Mouse (Mus musculus) embryonic facial prominence, embryonic 11.5 days (tissue): ENCODE measurements at regions not wholly inside any gene's neighbourhood (a gene's known extent, or its start where the extent isn't known, plus 50 kb on each side); places are given as distances from the start of the nearest gene placed in this dataset.
"Not testable (repeated sequence)": the region's sequence is repeated elsewhere in the genome, so short reads cannot be mapped to it uniquely, and the experiment has no call there.

Experiments
- ATAC-seq: fragments of 200-750 bp; cut with Nextera tagmentation; replicated peaks from 2 replicates; pipeline ENCODE4 v1.8.0; 2017; ENCODE audit warnings: low read depth; ENCODE audit not compliant: insufficient number of reproducible peaks, low FRiP score, low TSS enrichment
- DNase-seq: peaks from one replicate; pipeline ENCODE4 v3.0.0-alpha.2; 2015; ENCODE audit warnings: low spot score
- H3K27ac ChIP-seq: fragments of 300-500 bp; sonication (generic); replicated peaks from 2 replicates; pipeline ENCODE4 v1.5.1; 2014; ENCODE audit warnings: mild to moderate bottlenecking, low read depth, low read length, control low read depth
- H3K27me3 ChIP-seq: fragments of 300-500 bp; sonication (generic); 2 replicates; pipeline ENCODE4 v1.6.1; 2014; ENCODE audit warnings: mild to moderate bottlenecking, low read length, moderate library complexity, mixed read lengths; ENCODE audit not compliant: control insufficient read depth, insufficient read depth
- H3K36me3 ChIP-seq: fragments of 300-500 bp; sonication (generic); replicated peaks from 2 replicates; pipeline ENCODE4 v1.6.1; 2014; ENCODE audit warnings: low read depth, mild to moderate bottlenecking, low read length, moderate library complexity, mixed read lengths; ENCODE audit not compliant: control insufficient read depth, insufficient read depth
- H3K4me1 ChIP-seq: fragments of 300-500 bp; sonication (generic); 2 replicates; pipeline ENCODE4 v1.6.1; 2014; ENCODE audit warnings: low read length, mixed read lengths; ENCODE audit not compliant: control insufficient read depth, insufficient read depth
- H3K4me2 ChIP-seq: fragments of 300-500 bp; sonication (generic); 2 replicates; pipeline ENCODE4 v1.6.1; 2014; ENCODE audit warnings: low read depth, mild to moderate bottlenecking, control low read depth, low read length, moderate library complexity
- H3K4me3 ChIP-seq: fragments of 300-500 bp; sonication (generic); 2 replicates; pipeline ENCODE4 v1.5.1; 2014; ENCODE audit warnings: low read depth, low read length, control low read depth
- H3K9ac ChIP-seq: fragments of 300-500 bp; sonication (generic); replicated peaks from 2 replicates; pipeline ENCODE4 v1.6.1; 2014; ENCODE audit warnings: mild to moderate bottlenecking, control low read depth, low read length
- H3K9me3 ChIP-seq: fragments of 300-500 bp; sonication (generic); replicated peaks from 2 replicates; pipeline ENCODE4 v1.6.1; 2016; ENCODE audit warnings: mild to moderate bottlenecking, low read length, inconsistent platforms, mixed read lengths; ENCODE audit not compliant: control insufficient read depth
- WGBS: fragments of 180-500 bp; shearing (Covaris S2); extraction: QIAGEN DNeasy Blood & Tissue Kit; methylation state at CpG from one replicate; pipeline ENCODE4 v1.1.7; 2014; 5-methylcytosine and 5-hydroxymethylcytosine counted together

DNA sequence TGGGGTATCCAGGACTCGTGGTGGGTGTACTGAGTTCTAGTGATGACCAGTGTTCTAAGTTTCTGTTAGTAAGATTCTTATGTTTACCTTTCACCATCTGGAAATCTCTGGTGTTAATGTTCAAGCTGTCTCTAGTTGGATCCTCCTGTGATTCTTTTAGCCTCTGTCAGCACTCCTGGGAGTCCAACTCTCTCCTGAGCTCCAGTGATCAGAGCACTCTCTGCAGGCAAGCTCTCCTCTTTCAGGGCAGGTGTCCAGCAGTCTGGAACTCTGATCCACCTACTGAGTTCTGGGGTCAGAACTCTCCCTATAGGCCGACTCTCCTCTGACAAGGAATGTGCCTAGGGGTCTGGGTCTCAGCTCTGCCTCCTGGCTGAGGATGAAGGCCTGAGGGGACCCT, 272.6 kb upstream of the Tbl1xr1 start:
- H3K4me1 ChIP-seq, ATAC-seq, DNase-seq, H3K27ac ChIP-seq, H3K4me2 ChIP-seq, H3K36me3 ChIP-seq, H3K27me3 ChIP-seq, H3K4me3 ChIP-seq, H3K9me3 ChIP-seq, H3K9ac ChIP-seq: not testable (repeated sequence)
- 83% methylated on average over 2 of the region's 2 CpGs for WGBS

DNA sequence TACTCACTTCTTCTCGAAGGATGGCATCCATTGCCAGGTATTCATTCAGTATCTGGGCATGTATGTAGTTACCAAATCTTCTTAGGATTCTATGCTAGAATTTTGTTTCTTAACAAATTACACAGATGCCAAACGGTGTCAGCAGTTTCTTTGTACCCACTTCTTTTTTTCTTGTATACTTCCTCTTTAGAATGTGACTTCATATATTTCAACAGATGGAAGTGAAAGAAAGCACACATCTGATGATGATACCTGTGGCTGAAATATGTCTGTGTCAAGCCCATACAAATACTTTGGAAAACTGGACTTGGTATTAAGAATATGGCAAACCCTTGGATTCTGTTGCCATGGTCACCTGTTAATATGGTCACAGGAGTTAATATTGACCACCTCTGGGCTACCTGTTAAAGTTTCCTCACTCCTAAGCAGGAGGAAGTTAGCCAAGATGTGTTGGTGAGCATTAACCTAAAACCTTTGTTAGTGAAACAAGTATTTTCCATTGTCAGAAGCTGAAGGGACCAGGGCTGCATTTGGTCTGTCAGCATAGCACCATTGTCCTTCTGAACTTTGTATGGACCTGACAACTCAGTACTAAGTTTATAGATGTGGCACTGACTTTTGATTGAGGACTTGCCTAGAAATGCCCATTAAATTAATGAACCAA, 269.8 kb upstream of the Tbl1xr1 start:
- H3K4me3 ChIP-seq = no peak overlapping the region
- H3K27me3 ChIP-seq = no peaks in the 10 kb centered on the region
- no peaks in the 10 kb centered on the region for H3K4me1 ChIP-seq
- no peak overlapping the region for H3K4me2 ChIP-seq
- WGBS = 93% methylated on average over 2 of the region's 2 CpGs
- ATAC-seq (no peak), DNase-seq (no peak)
- H3K9me3 ChIP-seq = no peaks in the 10 kb centered on the region
- H3K27ac ChIP-seq = no peak overlapping the region
- H3K9ac ChIP-seq = no peak overlapping the region
- no peaks in the 10 kb centered on the region for H3K36me3 ChIP-seq

DNA sequence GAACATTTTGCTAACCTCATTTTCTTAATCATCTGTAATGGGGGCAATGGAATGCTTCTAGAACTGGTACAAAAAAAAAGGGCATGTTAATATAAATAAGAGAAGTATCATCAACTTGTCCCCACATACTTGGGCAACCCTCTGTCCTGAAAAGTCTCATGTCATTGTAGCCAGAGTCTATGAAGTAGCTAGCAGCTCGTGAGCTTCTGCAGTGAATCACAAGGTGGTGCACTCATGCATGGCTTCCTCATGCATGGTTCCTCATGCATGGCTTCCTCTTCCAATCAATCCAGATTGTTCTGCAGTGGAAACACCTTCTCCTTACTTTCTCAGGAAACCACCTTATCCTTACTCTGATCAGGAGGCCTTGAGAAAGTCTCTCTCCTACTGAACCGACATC, 267.9 kb upstream of the Tbl1xr1 start:
- Histone ChIP-seq H3K27me3 (no peaks in the 10 kb centered on the region), H3K4me1 (no peaks in the 10 kb centered on the region), H3K4me2 (no peak overlapping the region), H3K9ac (no peak overlapping the region), H3K36me3 (no peaks in the 10 kb centered on the region), H3K27ac (no peak overlapping the region), H3K4me3 (no peak overlapping the region), H3K9me3 (no peaks in the 10 kb centered on the region)
- 54% methylated on average over 2 of the region's 2 CpGs for WGBS
- ATAC-seq (no peak), DNase-seq (no peak)

DNA sequence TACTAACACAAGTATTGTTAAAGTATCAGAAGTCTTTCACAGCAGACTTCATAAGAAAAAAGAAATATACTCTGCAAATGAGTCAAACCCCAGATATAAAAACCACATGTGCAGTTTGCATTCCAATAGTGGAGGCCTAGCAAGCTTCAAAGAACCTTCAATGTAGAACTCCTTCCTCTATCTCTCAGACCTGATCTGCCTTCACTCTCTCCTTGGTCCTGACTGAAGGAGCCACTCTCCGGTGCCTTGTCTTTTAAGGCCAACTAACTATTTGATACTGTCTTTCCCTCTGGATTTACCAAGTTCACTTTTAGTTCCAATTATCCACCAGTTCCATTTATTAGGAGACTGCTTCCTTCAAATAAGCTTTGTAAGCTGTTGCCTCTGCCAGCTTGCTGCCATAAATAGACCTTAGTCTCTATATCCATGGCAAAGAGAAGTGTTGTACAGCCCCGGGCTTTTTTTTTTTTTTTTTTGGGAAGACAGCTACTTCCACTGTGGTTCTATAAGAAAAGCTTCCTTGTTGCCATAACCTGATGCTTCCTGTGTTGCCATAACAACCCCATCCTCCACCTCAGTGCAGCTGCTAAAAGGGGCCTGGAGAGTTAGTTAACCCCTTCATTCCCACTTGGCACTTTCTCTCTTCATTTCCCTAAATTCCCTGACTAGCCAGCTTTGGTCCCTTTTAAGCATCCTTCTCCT, 266.5 kb upstream of the Tbl1xr1 start:
- H3K4me3 ChIP-seq = no peak overlapping the region
- ATAC-seq (peak; percentile 75; the same call in 1 of the 2 replicates), DNase-seq (peak; percentile 79)
- no peaks in the 10 kb centered on the region for H3K27me3 ChIP-seq
- H3K4me1 ChIP-seq = no peaks in the 10 kb centered on the region
- no peak overlapping the region for H3K9ac ChIP-seq
- no peak overlapping the region for H3K4me2 ChIP-seq
- no peaks in the 10 kb centered on the region for H3K9me3 ChIP-seq
- 6% methylated on average over 2 of the region's 2 CpGs for WGBS
- H3K27ac ChIP-seq = no peak overlapping the region
- H3K36me3 ChIP-seq = no peaks in the 10 kb centered on the region

DNA sequence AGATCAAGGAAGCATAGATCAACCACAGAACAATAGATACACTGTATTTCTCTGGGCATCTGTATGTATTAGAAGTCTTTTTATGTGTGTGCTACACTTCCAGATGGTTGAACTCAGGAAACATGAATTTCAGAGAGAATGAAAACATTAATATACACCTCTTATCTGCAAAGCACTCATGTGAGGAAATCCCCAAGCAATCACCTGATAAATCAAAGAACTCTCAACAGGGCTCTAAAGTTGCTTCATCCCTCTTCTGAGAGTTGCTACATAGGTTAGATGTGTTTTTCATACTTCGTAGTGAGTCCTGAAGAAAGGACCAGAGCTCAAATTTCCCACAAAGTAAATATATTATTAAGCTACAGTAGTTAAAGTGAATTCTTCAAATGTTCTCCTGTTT, 263.1 kb upstream of the Tbl1xr1 start:
- H3K9me3 ChIP-seq = no peaks in the 10 kb centered on the region
- ATAC-seq (no peak), DNase-seq (no peak)
- no peaks in the 10 kb centered on the region for H3K4me1 ChIP-seq
- WGBS = 56% methylated on average over 1 of the region's 1 CpGs
- H3K27ac ChIP-seq = no peak overlapping the region
- H3K4me2 ChIP-seq = no peak overlapping the region
- H3K27me3 ChIP-seq = no peaks in the 10 kb centered on the region
- no peaks in the 10 kb centered on the region for H3K36me3 ChIP-seq
- H3K4me3 ChIP-seq = no peak overlapping the region
- no peak overlapping the region for H3K9ac ChIP-seq

DNA sequence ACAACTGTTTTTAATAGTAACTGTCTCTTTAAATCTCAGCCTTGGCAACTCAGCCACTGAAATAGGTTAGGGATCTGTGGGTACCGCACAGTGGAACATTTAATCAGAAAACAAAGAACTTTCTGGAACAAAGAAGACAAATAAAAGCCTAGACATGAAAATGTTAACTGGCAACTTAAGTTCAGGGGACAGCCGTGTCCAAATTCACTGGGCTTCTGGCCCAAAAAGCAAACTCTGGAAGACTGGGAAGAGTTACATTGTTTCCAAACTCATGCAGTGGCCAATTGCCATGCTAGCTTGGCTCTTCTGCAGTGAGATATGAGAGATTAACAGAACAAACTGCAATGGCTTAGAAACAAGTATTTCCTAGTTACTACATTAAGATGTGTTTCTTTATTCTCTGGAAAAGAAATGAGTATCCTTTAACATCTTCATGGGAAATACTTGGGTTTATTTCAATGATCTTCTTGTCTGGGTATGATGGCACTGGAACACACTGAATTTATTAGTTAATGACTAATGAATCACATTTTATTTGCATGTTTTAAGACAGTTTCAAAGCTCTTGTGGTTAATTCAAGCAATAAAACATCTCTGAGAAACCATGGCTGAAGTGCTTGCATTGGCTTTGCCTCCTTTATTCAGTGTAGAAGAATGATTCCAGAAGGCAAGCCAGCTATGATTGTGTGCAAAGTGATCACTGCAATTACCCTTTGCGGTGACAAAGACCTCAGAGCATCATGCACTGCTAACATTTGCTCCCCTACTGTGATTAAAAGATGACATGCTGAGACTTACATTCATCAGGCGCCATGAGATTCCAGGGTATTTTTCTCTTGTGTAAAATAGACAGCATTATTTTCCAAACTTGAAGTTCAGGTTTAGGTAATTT, 259.2 kb upstream of the Tbl1xr1 start:
- no peaks in the 10 kb centered on the region for H3K27me3 ChIP-seq
- ATAC-seq (no peak), DNase-seq (no peak)
- no peak overlapping the region for H3K9ac ChIP-seq
- H3K36me3 ChIP-seq = no peaks in the 10 kb centered on the region
- H3K4me1 ChIP-seq = no peaks in the 10 kb centered on the region
- H3K27ac ChIP-seq = no peak overlapping the region
- WGBS = 64% methylated on average over 4 of the region's 4 CpGs
- no peaks in the 10 kb centered on the region for H3K9me3 ChIP-seq
- no peak overlapping the region for H3K4me2 ChIP-seq
- H3K4me3 ChIP-seq = no peak overlapping the region

DNA sequence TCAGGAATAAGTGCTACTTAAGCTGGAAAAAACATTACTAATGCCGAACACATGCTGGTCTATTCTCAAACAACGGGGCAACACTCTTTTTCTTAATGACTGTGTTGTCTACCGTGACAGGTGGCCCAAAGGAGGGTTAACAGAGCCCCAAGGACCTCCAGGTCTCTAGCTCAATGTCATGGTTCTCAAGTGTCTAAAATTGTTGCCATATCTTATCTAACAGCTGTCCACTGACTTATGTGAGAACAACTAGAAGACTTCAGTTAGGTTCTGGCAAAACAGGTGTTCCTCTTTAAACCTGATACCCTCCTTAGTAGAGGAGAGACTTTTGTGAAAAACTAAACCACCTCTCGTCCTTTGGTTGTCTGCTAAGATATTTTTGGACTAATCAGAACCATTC, 257.4 kb upstream of the Tbl1xr1 start:
- DNase-seq (peak; percentile 21), ATAC-seq (no peak)
- Histone ChIP-seq H3K27ac (no peak overlapping the region), H3K4me3 (no peak overlapping the region), H3K36me3 (no peaks in the 10 kb centered on the region), H3K4me2 (no peak overlapping the region), H3K9ac (no peak overlapping the region), H3K4me1 (no peaks in the 10 kb centered on the region), H3K9me3 (no peaks in the 10 kb centered on the region), H3K27me3 (no peaks in the 10 kb centered on the region)
- WGBS = 44% methylated on average over 4 of the region's 4 CpGs
